Mouse (Mus musculus): ENCODE results near the gene Prss36.

The Prss36 gene

GRCm38 (mm10) chr7:127934075-127934474, 12.4 kb downstream of the Prss36 start:
- no peak for DNase-seq

GRCm38 (mm10) chr7:127932273-127933031, 14.1 kb downstream of the Prss36 start:
- DNase-seq = peak; percentile 59

- DNase-seq = peak; percentile 82
These were observed 15.0 kb downstream of the Prss36 start for GRCm38 (mm10) chr7:127931351-127932135.

GRCm38 (mm10) chr7:127930636-127931035, 15.9 kb downstream of the Prss36 start:
- no peak for DNase-seq

GRCm38 (mm10) chr7:127929923-127930322, 16.6 kb downstream of the Prss36 start, which contains the start of gene Prss8:
TSS of gene Prss8 (minus strand) at chr7:127930104.
- DNase-seq = peak; percentile 92

GRCm38 (mm10) chr7:127928596-127928995, 17.9 kb downstream of the Prss36 start:
- DNase-seq = peak; percentile 64

GRCm38 (mm10) chr7:127927726-127928125, 18.8 kb downstream of the Prss36 start:
- DNase-seq = no peak

GRCm38 (mm10) chr7:127926846-127927245, 19.7 kb downstream of the Prss36 start:
- peak; percentile 76 for DNase-seq

- peak; percentile 82 for DNase-seq
These were observed 20.5 kb downstream of the Prss36 start for GRCm38 (mm10) chr7:127926066-127926465.

GRCm38 (mm10) chr7:127925252-127925651, 21.3 kb downstream of the Prss36 start:
- DNase-seq = peak; percentile 92

GRCm38 (mm10) chr7:127923714-127924113, 22.8 kb downstream of the Prss36 start:
- DNase-seq = no peak

GRCm38 (mm10) chr7:127922451-127923275, 23.9 kb downstream of the Prss36 start:
- DNase-seq = no peak

- DNase-seq = no peak
These were observed 25.0 kb downstream of the Prss36 start for GRCm38 (mm10) chr7:127921516-127921915.

GRCm38 (mm10) chr7:127919290-127919689, 27.2 kb downstream of the Prss36 start:
- DNase-seq = no peak

- DNase-seq = peak; percentile 73
These were observed 28.3 kb downstream of the Prss36 start for GRCm38 (mm10) chr7:127918203-127918602.

GRCm38 (mm10) chr7:127915293-127915692, 31.2 kb downstream of the Prss36 start:
- DNase-seq = no peak

GRCm38 (mm10) chr7:127912938-127913337, 33.6 kb downstream of the Prss36 start:
- no peak for DNase-seq

GRCm38 (mm10) chr7:127912190-127912871, 34.2 kb downstream of the Prss36 start, which contains the start of gene Kat8:
TSS of gene Kat8 (plus strand) at chr7:127912516.
- DNase-seq = peak; percentile 94

GRCm38 (mm10) chr7:127908656-127909055, 37.9 kb downstream of the Prss36 start:
- DNase-seq = no peak

GRCm38 (mm10) chr7:127907939-127908338, 38.6 kb downstream of the Prss36 start:
- no peak for DNase-seq

GRCm38 (mm10) chr7:127903971-127904796, 42.3 kb downstream of the Prss36 start, which contains the start of gene Bckdk:
TSS of gene Bckdk (plus strand) at chr7:127904082.
- peak; percentile 87 for DNase-seq
